Mouse (Mus musculus): ENCODE data around the gene Cnga3.

DNA sequence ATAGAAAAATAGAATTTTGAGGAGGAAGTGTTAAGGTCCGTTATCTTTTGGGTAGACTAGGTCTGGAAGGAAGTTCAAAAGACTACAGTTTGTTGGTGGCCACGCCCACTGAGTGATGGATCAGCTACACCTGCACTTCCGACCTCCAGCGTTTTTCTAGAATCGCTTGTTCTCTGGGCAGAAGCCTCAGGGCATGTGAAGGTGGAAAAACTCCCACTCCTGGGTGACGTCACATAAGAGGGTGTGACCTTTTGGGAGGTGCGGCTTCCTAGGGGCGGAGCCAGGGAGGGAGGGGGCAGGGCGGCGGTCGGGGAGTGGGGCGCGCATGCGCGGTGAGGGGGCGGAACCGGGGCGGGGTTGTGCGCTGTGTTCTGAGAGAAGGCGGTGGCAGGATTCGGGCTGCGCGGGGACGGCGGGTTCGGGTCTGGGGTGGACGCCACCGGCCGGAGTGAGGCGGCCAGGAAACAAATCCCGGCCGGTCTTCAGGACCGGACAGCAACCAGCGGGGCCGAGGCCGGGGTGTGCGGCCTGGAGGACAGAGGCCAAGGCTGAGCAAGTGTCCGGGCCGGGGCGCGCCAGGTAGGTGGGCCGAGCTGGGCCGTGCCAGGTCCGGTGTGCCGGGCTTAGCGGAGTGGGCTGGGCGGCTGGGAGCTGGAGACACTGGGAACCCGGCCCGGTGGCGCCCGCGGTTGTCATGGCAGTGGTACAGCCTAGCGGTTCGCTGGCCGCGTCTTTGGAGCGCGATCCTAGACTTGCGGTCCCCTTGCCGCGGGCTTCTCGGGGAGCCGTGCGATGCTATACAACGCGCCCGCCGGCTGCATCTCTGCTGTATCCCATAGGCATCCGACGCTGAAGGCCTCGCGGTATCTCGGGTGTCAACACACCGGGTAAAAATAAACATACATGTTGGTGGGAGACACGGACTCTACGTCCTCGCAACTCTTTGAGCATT lies 85.6 kb downstream of the Cnga3 start, which contains the start of gene Inpp4a:
- no peak for TF ChIP-seq CTCF (IDR thresholded peaks at IDR 0.05; ENCODE audit: control insufficient read depth, insufficient read depth, insufficient read length)
- TF ChIP-seq MYOD1 (IDR thresholded peaks at IDR 0.05; ENCODE audit: control insufficient read depth, insufficient read length, low read depth): no peak
- TF ChIP-seq FOSL1 (IDR thresholded peaks at IDR 0.05; ENCODE audit: insufficient read depth, low read length, poor library complexity, severe bottlenecking): no peak
- no peak for TF ChIP-seq CEBPB (IDR thresholded peaks at IDR 0.05; ENCODE audit: low read depth)
- TF ChIP-seq MYOG (IDR thresholded peaks at IDR 0.05; ENCODE audit: control insufficient read depth, extremely low read depth, insufficient read length): no peak
- TF ChIP-seq USF1 (IDR thresholded peaks at IDR 0.05; ENCODE audit: low read depth): no peak
- no peak for TF ChIP-seq MAX (IDR thresholded peaks at IDR 0.05)
